Mouse (Mus musculus) erythroid progenitor cell, adult 5-6 weeks (primary cell): ENCODE data around the gene Aldh2. TPM values are rescaled to one million over a fixed set of nuclear protein-coding genes. Genes with fewer than 3 reads are reported as not detected.
"Not testable (repeated sequence)": the region's sequence is repeated elsewhere in the genome, so short reads cannot be mapped to it uniquely, and the experiment has no call there.

Experiments
- ATAC-seq: replicated peaks from 2 replicates; pipeline ENCODE4 v1.8.0; 2016; ENCODE audit warnings: moderate number of reproducible peaks, mild to moderate bottlenecking, moderate TSS enrichment, inconsistent platforms; ENCODE audit not compliant: poor library complexity, low FRiP score, severe bottlenecking
- total RNA-seq, 2 experiments: library from RNA; stranded (forward) in 1 of 2; stranded (reverse) in 1 of 2; fragments of 150-400 nt in 1 of 2; fragments of 186-747, 209-891 nt in 1 of 2; gene quantifications; 2 replicates each; pipeline versions ENCODE4 v1.2.3 to v1.2.4; 2015 to 2017; ENCODE audit warnings: low replicate concordance in 2 of 2

The Aldh2 gene
- total RNA-seq, 2 experiments from 2014 or later, result 47.4 to 49.1 TPM

GRCm38 (mm10) chr5:121566035-121566681 is 27.5 kb downstream of the Aldh2 start:
- ATAC-seq, result no peak

- ATAC-seq, result peak; percentile 67; the same call in 1 of the 2 replicates
These were observed 29.1 kb downstream of the Aldh2 start for GRCm38 (mm10) chr5:121564468-121564895.

GRCm38 (mm10) chr5:121562436-121562835 is 31.2 kb downstream of the Aldh2 start:
- ATAC-seq, result no peak

- no peak for ATAC-seq
These were observed 44.4 kb downstream of the Aldh2 start for GRCm38 (mm10) chr5:121549196-121549595.

GRCm38 (mm10) chr5:121547084-121547483 is 46.5 kb downstream of the Aldh2 start:
- 0 out of 2 replicates have a peak, but pooled peaks have one; percentile 26 for ATAC-seq

GRCm38 (mm10) chr5:121546530-121546895 is 47.1 kb downstream of the Aldh2 start:
- peak; percentile 66 for ATAC-seq

GRCm38 (mm10) chr5:121545793-121546529 is 47.7 kb downstream of the Aldh2 start, which contains the start of gene Mapkapk5:
Gene Mapkapk5 (minus strand): TSS chr5:121545905.
- ATAC-seq, result peak; percentile 89

GRCm38 (mm10) chr5:121544910-121545792 is 48.5 kb downstream of the Aldh2 start, which contains the start of the genes Adam1a and Gm42878:
Gene Adam1a (minus strand): TSS chr5:121545482.
Gene Gm42878 (minus strand): TSS chr5:121545482.
- ATAC-seq, result peak; percentile 44

GRCm38 (mm10) chr5:121543370-121543769 is 50.3 kb downstream of the Aldh2 start:
- no peak for ATAC-seq

GRCm38 (mm10) chr5:121541235-121541634 is 52.4 kb downstream of the Aldh2 start:
- ATAC-seq, result no peak

GRCm38 (mm10) chr5:121540066-121540465 is 53.6 kb downstream of the Aldh2 start:
- no peak for ATAC-seq

- no peak for ATAC-seq
These were observed 56.0 kb downstream of the Aldh2 start for GRCm38 (mm10) chr5:121537588-121537987.

GRCm38 (mm10) chr5:121536921-121537555 is 56.6 kb downstream of the Aldh2 start:
- ATAC-seq, result no peak

GRCm38 (mm10) chr5:121535116-121535515 is 58.5 kb downstream of the Aldh2 start:
- no peak for ATAC-seq

- ATAC-seq, result peak; percentile 48; the same call in 1 of the 2 replicates
These were observed 59.1 kb downstream of the Aldh2 start for GRCm38 (mm10) chr5:121534521-121534920.

- ATAC-seq, result no peak
These were observed 66.7 kb downstream of the Aldh2 start for GRCm38 (mm10) chr5:121526961-121527360.

- ATAC-seq, result no peak
These were observed 67.1 kb downstream of the Aldh2 start for GRCm38 (mm10) chr5:121526526-121526925.

- ATAC-seq, result no peak
These were observed 67.7 kb downstream of the Aldh2 start for GRCm38 (mm10) chr5:121525774-121526450.

- not testable (repeated sequence) for ATAC-seq
These were observed 73.9 kb downstream of the Aldh2 start for GRCm38 (mm10) chr5:121519758-121520157.
